Mouse (Mus musculus) liver, embryonic 16.5 days (tissue): ENCODE measurements around the gene Ttc30a2. TPM values are rescaled to one million over a fixed set of nuclear protein-coding genes. Genes with fewer than 3 reads are reported as not detected.
"Not testable (repeated sequence)": the region's sequence is repeated elsewhere in the genome, so short reads cannot be mapped to it uniquely, and the experiment has no call there.

Source experiments
- ATAC-seq: fragments of 200-750 bp; cut with Nextera tagmentation; 2 replicates; pipeline ENCODE4 v1.8.0; 2017; ENCODE audit warnings: low read depth, mild to moderate bottlenecking, moderate number of reproducible peaks, moderate library complexity
- H3K27ac ChIP-seq: fragments of 300-500 bp; sonication (generic); 2 replicates; pipeline ENCODE4 v1.5.1; 2014; ENCODE audit warnings: mild to moderate bottlenecking, low read length
- H3K27me3 ChIP-seq: fragments of 300-500 bp; sonication (generic); 2 replicates; pipeline ENCODE4 v1.6.1; 2014; ENCODE audit warnings: low read depth, low read length, mixed read lengths; ENCODE audit not compliant: control insufficient read depth, insufficient read depth
- H3K36me3 ChIP-seq: fragments of 300-500 bp; sonication (generic); 2 replicates; pipeline ENCODE4 v1.6.1; 2014; ENCODE audit warnings: mild to moderate bottlenecking; ENCODE audit not compliant: control insufficient read depth, insufficient read depth
- H3K4me1 ChIP-seq: fragments of 300-500 bp; sonication (generic); 2 replicates; pipeline ENCODE4 v1.6.1; 2014; ENCODE audit warnings: low read depth, low read length, mixed read lengths; ENCODE audit not compliant: control insufficient read depth
- H3K4me2 ChIP-seq: fragments of 300-500 bp; sonication (generic); 2 replicates; pipeline ENCODE4 v1.6.1; 2014; ENCODE audit warnings: low read depth, low read length, mixed read lengths
- H3K4me3 ChIP-seq: fragments of 300-500 bp; sonication (generic); 2 replicates; pipeline ENCODE4 v1.5.1; 2014; ENCODE audit warnings: low read depth, mild to moderate bottlenecking, low read length
- H3K9ac ChIP-seq: fragments of 300-500 bp; sonication (generic); 2 replicates; pipeline ENCODE4 v1.6.1; 2014; ENCODE audit warnings: low read depth, low read length
- H3K9me3 ChIP-seq: fragments of 300-500 bp; sonication (generic); replicated peaks from 2 replicates; pipeline ENCODE4 v1.6.1; 2016; ENCODE audit warnings: low read length; ENCODE audit not compliant: control insufficient read depth
- WGBS: fragments of 180-500 bp; shearing (Covaris S2); extraction: QIAGEN DNeasy Blood & Tissue Kit; methylation state at CpG from one replicate; pipeline ENCODE4 v1.1.7; 2014; ENCODE audit not compliant: insufficient replicate concordance; 5-methylcytosine and 5-hydroxymethylcytosine counted together
- polyA plus RNA-seq: library from polyadenylated mRNA; unstranded; fragments of >200 nt; fragmentation: Nextera tagmentation; extraction: Ambion mirVana; gene quantifications from 2 replicates; pipeline ENCODE4 v1.2.1, GENCODE M21; 2015

Ttc30a2 gene
- polyA plus RNA-seq, result 0.08 and 0.13 TPM in 2 replicates

DNA sequence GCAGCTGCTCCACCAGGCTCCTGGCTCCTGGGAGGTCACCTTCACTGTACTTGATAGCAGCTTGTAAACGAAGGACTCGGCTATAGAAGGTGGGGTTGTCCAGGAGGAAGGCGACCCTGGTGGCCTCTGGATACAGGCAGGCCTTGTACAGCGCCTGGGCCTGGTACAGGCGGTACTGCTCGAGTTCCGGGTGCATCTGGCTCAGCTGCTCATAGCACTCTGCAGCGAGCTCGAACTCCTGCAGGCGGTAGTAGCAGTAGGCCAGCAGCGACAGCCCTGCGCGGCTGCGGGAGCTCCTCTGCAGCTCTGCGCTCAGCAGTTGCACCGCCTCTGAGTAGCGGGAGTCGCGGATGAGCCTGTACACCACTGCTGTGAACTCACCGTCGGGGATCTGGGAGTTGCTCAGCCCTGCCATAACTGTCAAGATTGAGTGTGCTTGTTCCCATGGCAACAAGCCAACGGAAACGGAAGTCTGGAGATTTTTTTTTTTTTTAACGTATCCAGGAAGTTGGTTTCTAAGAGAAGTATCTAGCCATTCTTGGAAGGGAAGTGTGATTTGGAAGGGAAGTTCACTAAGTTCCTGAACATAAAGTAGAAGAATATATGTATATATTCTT is at the start of gene Ttc30a2:
Ttc30a2 (minus strand) TSS at position 419 of the 617 bp plus-strand sequence.
- H3K27me3 ChIP-seq, H3K9ac ChIP-seq, H3K36me3 ChIP-seq, H3K9me3 ChIP-seq, H3K4me3 ChIP-seq, H3K4me2 ChIP-seq, H3K27ac ChIP-seq, H3K4me1 ChIP-seq: not testable (repeated sequence)
- WGBS, result 40% methylated on average over 17 of the region's 24 CpGs
- peak; percentile 22; the same call in 1 of the 2 replicates for ATAC-seq

DNA sequence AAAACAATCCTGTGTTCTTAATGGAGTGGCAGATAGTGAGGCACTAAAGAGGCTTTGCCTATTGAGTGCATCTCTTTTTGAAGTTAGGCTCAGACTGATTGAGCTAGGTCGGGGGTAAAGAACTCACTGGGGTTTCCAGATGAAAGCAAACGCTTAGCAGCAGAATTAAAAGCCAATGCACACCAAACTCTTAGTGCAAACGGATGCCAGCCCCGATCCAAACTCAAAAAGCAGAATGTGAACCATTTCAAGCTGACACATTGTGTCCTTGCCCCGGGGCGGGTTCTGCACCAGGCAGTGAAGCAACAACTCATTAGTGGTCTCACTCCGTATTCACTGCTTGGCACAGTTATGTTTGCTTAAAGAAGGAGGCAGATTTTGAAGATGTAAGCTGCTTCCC is 38.9 kb upstream of the Ttc30a2 start:
- Histone ChIP-seq H3K4me2 (no peak overlapping the region), H3K9ac (no peak overlapping the region), H3K36me3 (no peaks in the 10 kb centered on the region), H3K4me3 (no peak overlapping the region), H3K27ac (no peak overlapping the region), H3K9me3 (no peaks in the 10 kb centered on the region), H3K4me1 (no peaks in the 10 kb centered on the region), H3K27me3 (no peaks in the 10 kb centered on the region)
- no peak for ATAC-seq
- 33% methylated on average over 7 of the region's 7 CpGs for WGBS

DNA sequence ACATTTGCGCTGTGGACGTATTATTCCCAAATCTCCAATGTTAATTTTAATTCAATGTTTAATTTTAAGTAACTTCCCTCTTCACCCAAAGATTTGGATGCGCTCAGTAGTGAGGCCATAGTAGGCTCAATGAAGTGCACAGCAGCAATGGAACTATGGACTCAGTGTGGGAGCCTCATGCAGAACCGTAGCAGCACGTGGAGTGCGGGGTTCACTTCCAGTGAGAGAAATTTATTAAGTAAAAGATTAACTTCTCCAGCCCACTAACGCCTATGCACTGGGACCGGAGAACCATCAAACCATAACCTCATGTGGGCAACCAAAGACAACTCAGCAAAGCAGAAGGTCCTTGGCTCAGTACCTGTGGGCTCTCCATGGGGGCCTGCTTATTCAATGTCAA is 38.2 kb upstream of the Ttc30a2 start:
- 74% methylated on average over 8 of the region's 8 CpGs for WGBS
- H3K36me3 ChIP-seq, result no peaks in the 10 kb centered on the region
- no peak overlapping the region for H3K9ac ChIP-seq
- no peak overlapping the region for H3K27ac ChIP-seq
- no peak overlapping the region for H3K4me3 ChIP-seq
- no peaks in the 10 kb centered on the region for H3K9me3 ChIP-seq
- H3K4me2 ChIP-seq, result no peak overlapping the region
- no peak for ATAC-seq
- no peaks in the 10 kb centered on the region for H3K4me1 ChIP-seq
- H3K27me3 ChIP-seq, result no peaks in the 10 kb centered on the region

DNA sequence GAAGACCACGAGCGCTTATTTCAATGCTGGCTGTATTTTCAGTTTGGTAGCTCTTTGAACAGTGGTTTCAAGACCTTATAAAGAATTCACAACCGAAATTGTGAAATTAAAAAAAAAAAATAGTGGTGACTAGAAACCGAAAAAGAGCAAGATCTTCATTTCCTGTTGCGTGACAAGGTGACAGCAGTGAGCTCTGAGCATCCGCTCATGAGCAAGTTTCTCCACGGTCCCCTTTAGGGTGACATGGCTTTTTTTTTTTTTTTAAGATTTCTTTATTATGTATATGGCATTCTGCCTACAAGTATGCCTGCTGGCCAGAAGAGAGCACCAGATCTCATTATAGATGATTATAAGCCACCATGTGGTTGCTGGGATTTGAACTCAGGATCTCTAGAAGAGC is 37.5 kb upstream of the Ttc30a2 start:
- no peak overlapping the region for H3K27ac ChIP-seq
- no peaks in the 10 kb centered on the region for H3K27me3 ChIP-seq
- H3K4me1 ChIP-seq, result no peaks in the 10 kb centered on the region
- no peak overlapping the region for H3K4me3 ChIP-seq
- H3K9ac ChIP-seq, result no peak overlapping the region
- ATAC-seq, result no peak
- H3K4me2 ChIP-seq, result no peak overlapping the region
- no peaks in the 10 kb centered on the region for H3K9me3 ChIP-seq
- H3K36me3 ChIP-seq, result no peaks in the 10 kb centered on the region
- WGBS, result 70% methylated on average over 7 of the region's 7 CpGs

DNA sequence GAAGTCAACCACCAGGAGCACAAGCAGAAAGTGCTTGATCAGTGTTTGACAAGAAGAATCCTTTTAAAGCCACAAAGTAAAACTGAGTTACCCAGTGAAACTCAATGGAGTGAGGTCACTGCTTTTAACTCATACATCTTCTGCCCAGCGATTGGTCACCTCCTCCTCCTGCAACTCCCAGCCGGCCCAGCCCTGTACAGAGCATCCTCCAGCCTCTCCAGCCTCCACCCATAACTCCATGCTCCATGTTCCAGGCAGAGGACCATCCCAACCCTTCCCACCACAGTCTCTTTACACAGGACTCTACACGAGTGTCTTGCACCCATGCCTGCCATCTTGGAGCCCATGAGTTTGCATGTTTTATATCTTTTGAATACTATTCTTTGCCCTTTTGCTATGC is 36.7 kb upstream of the Ttc30a2 start:
- Histone ChIP-seq H3K27me3 (no peaks in the 10 kb centered on the region), H3K27ac (no peak overlapping the region), H3K36me3 (no peaks in the 10 kb centered on the region), H3K9ac (no peak overlapping the region), H3K4me3 (no peak overlapping the region), H3K4me1 (no peaks in the 10 kb centered on the region), H3K9me3 (no peaks in the 10 kb centered on the region), H3K4me2 (no peak overlapping the region)
- 65% methylated on average over 3 of the region's 3 CpGs for WGBS
- ATAC-seq, result no peak

DNA sequence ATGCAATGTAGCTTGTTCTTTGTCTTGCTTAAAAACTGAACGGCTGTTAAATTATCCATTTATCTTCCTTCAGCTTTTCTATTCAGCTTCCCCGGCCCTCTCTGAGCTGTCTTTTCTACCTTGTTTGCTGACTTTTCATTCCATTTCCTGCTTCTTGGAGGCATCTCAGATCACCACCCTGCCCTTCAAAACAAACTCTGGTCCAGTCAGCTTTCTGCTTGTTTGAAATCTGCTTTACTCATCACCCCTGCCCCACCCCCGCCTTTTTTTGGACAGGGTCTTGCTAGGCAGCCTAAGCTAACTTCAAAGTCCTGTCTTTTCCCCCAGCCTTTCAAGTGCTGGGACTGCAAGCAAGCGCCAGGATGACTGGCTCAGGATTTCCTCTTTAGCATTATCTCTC is 28.2 kb upstream of the Ttc30a2 start:
- no peaks in the 10 kb centered on the region for H3K4me1 ChIP-seq
- H3K9me3 ChIP-seq, result no peaks in the 10 kb centered on the region
- H3K4me2 ChIP-seq, result no peak overlapping the region
- no peaks in the 10 kb centered on the region for H3K36me3 ChIP-seq
- H3K9ac ChIP-seq, result no peak overlapping the region
- ATAC-seq, result no peak
- 28% methylated on average over 4 of the region's 4 CpGs for WGBS
- no peak overlapping the region for H3K27ac ChIP-seq
- no peak overlapping the region for H3K4me3 ChIP-seq
- H3K27me3 ChIP-seq, result no peaks in the 10 kb centered on the region; the same call in 1 of the 2 replicates

DNA sequence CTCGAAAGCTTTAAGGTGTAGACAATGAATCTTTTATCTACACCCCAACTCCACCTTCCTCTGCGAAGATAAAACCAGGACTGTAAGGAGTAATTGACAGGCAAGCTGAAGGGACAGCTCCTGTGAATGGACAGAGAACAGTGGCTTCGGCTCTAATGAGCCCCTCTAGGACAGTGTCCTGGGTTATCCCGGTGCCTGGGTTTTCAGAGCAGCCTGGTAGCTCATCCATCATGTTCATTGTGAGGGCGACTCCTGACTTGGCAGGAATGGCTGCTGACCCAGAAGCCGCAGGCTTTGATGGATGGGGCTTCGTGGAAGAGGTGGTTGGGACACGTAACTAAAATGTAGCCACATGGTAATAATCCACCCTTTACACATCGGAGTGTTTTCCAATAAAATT is 24.9 kb upstream of the Ttc30a2 start:
- Histone ChIP-seq H3K4me1 (no peaks in the 10 kb centered on the region), H3K36me3 (no peaks in the 10 kb centered on the region), H3K9ac (no peak overlapping the region), H3K4me2 (no peak overlapping the region), H3K4me3 (no peak overlapping the region), H3K27me3 (no peaks in the 10 kb centered on the region; the same call in 1 of the 2 replicates), H3K9me3 (no peaks in the 10 kb centered on the region), H3K27ac (no peak overlapping the region)
- no peak for ATAC-seq
- WGBS, result 64% methylated on average over 9 of the region's 9 CpGs

DNA sequence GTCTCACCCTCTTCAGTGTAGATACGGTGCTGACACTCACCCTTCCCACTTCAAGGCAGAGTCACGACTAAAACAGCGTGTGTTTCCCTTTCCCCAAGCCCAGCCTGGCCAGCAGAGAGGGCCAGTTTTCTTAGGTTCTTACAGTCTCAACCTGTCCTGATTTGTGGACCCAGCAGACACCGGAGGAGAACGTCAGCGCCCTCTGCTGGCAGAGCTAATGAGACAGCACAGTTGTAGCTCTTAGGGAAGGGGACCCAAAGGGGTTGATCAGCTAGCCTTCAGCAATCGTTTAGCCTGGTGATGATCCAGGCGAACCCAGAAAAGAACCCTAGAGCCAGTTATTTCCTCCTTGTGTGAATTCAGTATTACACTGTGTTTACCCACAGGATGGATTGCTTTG is 23.4 kb upstream of the Ttc30a2 start:
- no peak for ATAC-seq
- H3K9ac ChIP-seq, result no peak overlapping the region

DNA sequence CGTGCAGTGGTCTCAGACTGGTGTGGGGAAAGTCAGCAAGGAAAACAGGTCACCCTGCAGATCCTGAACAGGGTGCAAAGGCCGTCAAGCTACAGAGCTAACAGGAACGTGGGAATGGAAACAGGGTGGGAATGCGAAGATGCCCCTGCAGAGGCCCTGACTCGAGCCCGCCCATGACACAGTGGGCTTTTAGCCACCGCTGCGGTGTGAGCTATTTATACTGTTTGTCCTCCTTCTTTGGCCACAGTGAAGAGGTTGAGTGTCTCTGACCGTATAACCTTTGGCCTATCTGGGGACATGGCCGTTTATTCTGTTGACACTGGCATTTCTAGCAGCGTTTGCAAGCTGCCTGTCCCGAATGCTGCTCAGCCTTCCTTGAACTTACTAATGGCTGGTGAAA is 21.7 kb upstream of the Ttc30a2 start:
- no peak overlapping the region for H3K9ac ChIP-seq
- peak; percentile 65 for ATAC-seq
- no peaks in the 10 kb centered on the region for H3K9me3 ChIP-seq
- no peak overlapping the region for H3K4me3 ChIP-seq
- WGBS, result 50% methylated on average over 12 of the region's 12 CpGs
- H3K27me3 ChIP-seq, result no peaks in the 10 kb centered on the region
- H3K4me2 ChIP-seq, result no peak overlapping the region
- no peaks in the 10 kb centered on the region for H3K4me1 ChIP-seq
- no peaks in the 10 kb centered on the region for H3K36me3 ChIP-seq
- H3K27ac ChIP-seq, result no peak overlapping the region

More for the DNA sequence above, 23.4 kb upstream of the Ttc30a2 start:
- Histone ChIP-seq H3K27me3 (no peaks in the 10 kb centered on the region; the same call in 1 of the 2 replicates), H3K4me1 (no peaks in the 10 kb centered on the region), H3K27ac (no peak overlapping the region), H3K4me2 (no peak overlapping the region), H3K9me3 (no peaks in the 10 kb centered on the region), H3K4me3 (no peak overlapping the region), H3K36me3 (no peaks in the 10 kb centered on the region)
- WGBS, result 24% methylated on average over 8 of the region's 8 CpGs
